ENCODE assay signal across 20 mouse cellular contexts in the genomic region with DNA sequence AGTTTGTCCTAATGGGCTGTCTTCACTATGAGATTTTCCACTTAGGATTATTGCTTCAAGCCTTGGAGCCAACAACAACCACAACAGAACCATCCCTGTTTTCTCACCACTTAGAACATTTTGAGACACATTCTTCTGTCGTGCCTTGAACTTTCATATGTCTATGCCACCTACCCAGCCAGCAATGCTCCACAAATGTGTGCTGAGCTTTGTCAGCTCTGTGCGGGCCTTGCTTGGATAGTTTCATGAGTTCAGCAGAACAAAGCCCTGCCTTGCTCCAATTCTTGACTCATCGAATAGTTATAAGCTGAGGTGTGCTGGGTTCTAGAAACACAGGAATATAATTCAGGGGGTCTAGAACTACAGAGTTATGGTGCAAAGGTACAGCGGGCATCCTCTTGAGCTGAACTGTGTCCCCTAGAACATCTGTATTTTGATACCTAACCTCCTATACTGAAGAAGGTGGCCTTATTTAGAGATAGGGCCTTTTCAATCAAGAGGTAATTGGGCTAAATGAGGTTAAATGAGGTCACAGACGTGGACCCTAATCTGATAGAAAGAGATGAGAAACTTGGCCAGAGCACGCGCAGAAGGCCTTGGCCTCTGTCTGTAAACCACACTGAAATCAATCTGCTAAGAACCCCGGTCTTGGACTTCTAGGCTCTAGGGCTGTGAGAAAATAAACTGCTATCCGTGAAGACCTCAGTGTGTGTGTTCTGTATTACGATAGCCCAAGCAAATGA.
"Had no signal": no experiment of that assay in that cellular context is flagged by ENCODE, and none has a peak within 500 bp of the region (broad histone marks: within the 10 kb centered on the region; RNA-seq: fewer than 3 reads in every experiment).

No protein-coding gene starts in this region.

- ATAC-seq: intestine, embryonic 16.5 days; lung, postnatal 0 days had no signal

- H3K4me2 ChIP-seq: lung, embryonic 14.5 days; midbrain, embryonic 11.5 days had no signal

- H3K9ac ChIP-seq: liver, embryonic 14.5 days; liver, postnatal 0 days; lung, embryonic 14.5 days had no signal

- H3K27ac ChIP-seq: left cerebral cortex, adult 2 months; liver, embryonic 14.5 days; macrophage; stomach, postnatal 0 days had no signal

- DNase-seq: kidney, adult 18-20 months; kidney, adult 9 months; kidney, postnatal 14 days; kidney, postnatal 4 days; layer of hippocampus, adult 9-11 months; layer of hippocampus, postnatal 36 days; liver, postnatal 0 days; lung, embryonic 14.5 days; midbrain, embryonic 14.5 days; right cerebral cortex, postnatal 14 days; right cerebral cortex, postnatal 4 days; thymus, adult 2 months; thymus, postnatal 25 days had no signal

- H3K4me3 ChIP-seq: left cerebral cortex, adult 2 months had no signal
